Mouse (Mus musculus) kidney, embryonic 14.5 days (tissue): ENCODE data around the gene Susd1. TPM values are rescaled to one million over a fixed set of nuclear protein-coding genes. Genes with fewer than 3 reads are reported as not detected.

Source experiments
- ATAC-seq: fragments of 200-750 bp; cut with Nextera tagmentation; 2 replicates; pipeline ENCODE4 v1.8.0; 2017; ENCODE audit warnings: moderate number of reproducible peaks, mild to moderate bottlenecking, moderate TSS enrichment, moderate library complexity; ENCODE audit not compliant: low FRiP score, low TSS enrichment
- H3K27ac ChIP-seq: fragments of 300-500 bp; sonication (generic); 2 replicates; pipeline ENCODE4 v1.5.1; 2014; ENCODE audit warnings: low read depth, mild to moderate bottlenecking, low read length, moderate library complexity, mixed read lengths
- H3K27me3 ChIP-seq: fragments of 300-500 bp; sonication (generic); 2 replicates; pipeline ENCODE4 v1.6.1; 2014; ENCODE audit warnings: mild to moderate bottlenecking, low read length; ENCODE audit not compliant: control insufficient read depth, insufficient read depth
- H3K36me3 ChIP-seq: fragments of 300-500 bp; sonication (generic); 2 replicates; pipeline ENCODE4 v1.6.1; 2014; ENCODE audit warnings: low read length, mixed read lengths; ENCODE audit not compliant: control insufficient read depth, insufficient read depth
- H3K4me1 ChIP-seq: fragments of 300-500 bp; sonication (generic); 2 replicates; pipeline ENCODE4 v1.6.1; 2014; ENCODE audit warnings: low read length, mixed read lengths; ENCODE audit not compliant: control insufficient read depth, insufficient read depth
- H3K4me2 ChIP-seq: fragments of 300-500 bp; sonication (generic); replicated peaks from 2 replicates; pipeline ENCODE4 v1.6.1; 2014; ENCODE audit warnings: low read depth, mild to moderate bottlenecking, low read length
- H3K4me3 ChIP-seq: fragments of 300-500 bp; sonication (generic); 2 replicates; pipeline ENCODE4 v1.5.1; 2014; ENCODE audit warnings: mild to moderate bottlenecking, low read length
- H3K9ac ChIP-seq: fragments of 300-500 bp; sonication (generic); 2 replicates; pipeline ENCODE4 v1.6.1; 2014; ENCODE audit warnings: low read depth, mild to moderate bottlenecking, low read length, moderate library complexity
- H3K9me3 ChIP-seq: fragments of 300-500 bp; sonication (generic); 2 replicates; pipeline ENCODE4 v1.6.1; 2016; ENCODE audit warnings: low read length; ENCODE audit not compliant: control insufficient read depth
- WGBS: fragments of 180-500 bp; shearing (Covaris S2); extraction: QIAGEN DNeasy Blood & Tissue Kit; methylation state at CpG from one replicate; pipeline ENCODE4 v1.1.7; 2014; 5-methylcytosine and 5-hydroxymethylcytosine counted together
- polyA plus RNA-seq: library from polyadenylated mRNA; unstranded; fragments of >200 nt; fragmentation: Nextera tagmentation; extraction: Ambion mirVana; gene quantifications from 2 replicates; pipeline ENCODE4 v1.2.1, GENCODE M21; 2014

The Susd1 gene
- polyA plus RNA-seq, 1 experiment from 2014 or later, result 8.3 TPM

DNA sequence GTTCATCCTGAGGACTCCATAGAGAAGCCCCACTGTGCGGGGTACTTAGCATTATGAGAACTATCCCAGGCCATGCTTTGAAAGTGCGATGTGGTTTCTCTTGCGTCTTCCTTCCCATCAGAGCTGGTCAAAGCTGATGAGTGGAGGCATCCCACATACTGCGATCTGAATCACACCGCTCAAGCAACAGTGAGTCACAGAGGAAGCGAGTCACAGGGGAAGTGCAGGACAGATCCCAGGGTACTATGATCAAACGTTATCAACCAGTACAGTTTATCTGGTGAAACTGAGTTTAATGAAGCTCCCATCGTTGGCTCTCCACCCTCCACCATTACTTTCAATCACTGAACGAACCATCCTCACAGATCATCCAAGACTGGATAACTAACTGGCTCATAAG, 72.2 kb downstream of the Susd1 start:
- no peak for ATAC-seq
- H3K27me3 ChIP-seq, result no peaks in the 10 kb centered on the region

DNA sequence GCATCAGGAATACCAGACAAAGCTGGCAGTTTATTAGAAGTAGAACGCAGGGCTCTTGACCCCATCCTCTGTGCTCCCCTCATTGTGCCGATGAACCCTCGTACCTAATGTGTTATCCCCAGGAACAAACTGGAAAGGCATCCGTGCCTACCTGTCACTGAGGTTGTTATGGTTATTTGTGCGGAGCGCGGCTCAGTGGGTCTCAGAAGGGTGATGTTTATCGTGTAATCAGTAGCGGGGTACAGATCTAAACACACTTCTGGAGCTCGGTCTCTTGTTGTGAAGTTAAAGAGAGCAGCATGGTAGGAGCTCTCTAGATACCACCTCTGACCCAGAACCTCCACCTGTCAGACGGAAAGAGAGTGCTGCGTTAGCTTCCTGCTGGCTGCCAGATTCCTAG, 72.9 kb downstream of the Susd1 start:
- no peak overlapping the region for H3K4me2 ChIP-seq
- H3K4me3 ChIP-seq, result no peak overlapping the region
- peaks cover 21% of the 10 kb centered on the region for H3K4me1 ChIP-seq
- 91% methylated on average over 12 of the region's 12 CpGs for WGBS
- no peaks in the 10 kb centered on the region for H3K27me3 ChIP-seq
- H3K36me3 ChIP-seq, result no peaks in the 10 kb centered on the region
- no peaks in the 10 kb centered on the region; the same call in 1 of the 2 replicates for H3K9me3 ChIP-seq
- H3K27ac ChIP-seq, result no peak overlapping the region
- ATAC-seq, result no peak
- no peak overlapping the region for H3K9ac ChIP-seq

More for the DNA sequence above, 72.2 kb downstream of the Susd1 start:
- Histone ChIP-seq H3K4me2 (no peak overlapping the region), H3K4me1 (peaks cover 24% of the 10 kb centered on the region), H3K4me3 (no peak overlapping the region), H3K9me3 (no peaks in the 10 kb centered on the region; the same call in 1 of the 2 replicates), H3K9ac (no peak overlapping the region), H3K27ac (no peak overlapping the region), H3K36me3 (no peaks in the 10 kb centered on the region)
- 89% methylated on average over 9 of the region's 9 CpGs for WGBS

- Histone ChIP-seq H3K9ac (no peak overlapping the region), H3K4me1 (peaks cover 22% of the 10 kb centered on the region), H3K4me3 (no peak overlapping the region), H3K36me3 (no peaks in the 10 kb centered on the region), H3K27me3 (no peaks in the 10 kb centered on the region), H3K9me3 (no peaks in the 10 kb centered on the region), H3K4me2 (no peak overlapping the region), H3K27ac (no peak overlapping the region)
- 0 out of 2 replicates have a peak, but pooled peaks have one; percentile 40 for ATAC-seq
- 58% methylated on average over 10 of the region's 10 CpGs for WGBS
Observed at GRCm38 (mm10) chr4:59364229-59365173, 73.9 kb downstream of the Susd1 start.

DNA sequence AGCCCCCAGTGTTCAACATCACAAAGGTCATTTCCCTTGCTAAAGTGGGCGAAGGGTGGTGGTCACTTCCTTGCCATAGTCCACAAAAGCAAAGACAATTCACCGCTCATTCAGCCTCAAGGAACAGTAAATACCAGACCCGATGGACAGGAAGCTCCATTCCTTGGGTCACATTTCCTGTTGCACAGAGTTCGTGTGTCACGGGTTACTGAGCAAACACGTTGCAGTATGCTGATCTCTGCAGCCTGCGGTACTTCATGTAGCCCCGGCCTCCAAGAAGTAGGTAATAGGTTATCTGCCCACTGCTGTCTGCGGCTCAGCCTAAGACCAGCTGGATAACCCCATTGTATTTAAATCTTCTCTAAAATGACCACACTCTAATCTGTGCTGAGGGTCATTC, 75.4 kb downstream of the Susd1 start:
- Histone ChIP-seq H3K4me1 (peaks cover 25% of the 10 kb centered on the region), H3K4me3 (no peak overlapping the region), H3K27ac (peak overlapping the region; percentile 14; the same call in 1 of the 2 replicates), H3K9me3 (no peaks in the 10 kb centered on the region), H3K9ac (no peak overlapping the region), H3K4me2 (no peak overlapping the region), H3K27me3 (no peaks in the 10 kb centered on the region), H3K36me3 (no peaks in the 10 kb centered on the region)
- peak; percentile 18; the same call in 1 of the 2 replicates for ATAC-seq
- 23% methylated on average over 9 of the region's 9 CpGs for WGBS

DNA sequence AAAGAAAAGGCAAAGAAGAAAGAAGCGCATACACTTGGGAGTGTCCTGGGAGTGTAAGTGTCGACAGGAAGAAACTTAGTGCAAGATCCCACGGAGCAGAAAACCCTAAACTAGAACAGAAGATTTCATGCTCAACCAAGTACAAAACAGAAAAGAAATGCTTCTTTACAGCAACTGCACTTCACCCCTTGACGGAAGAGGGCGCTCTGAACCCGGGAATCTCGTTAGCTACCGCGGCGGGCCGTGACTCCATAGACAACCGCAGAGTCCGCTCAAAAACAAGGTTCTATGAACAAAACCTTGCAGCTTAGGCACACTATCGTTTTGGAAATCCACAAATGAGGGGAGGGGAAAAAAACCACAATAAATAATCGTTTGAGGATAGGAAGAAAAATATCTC, 77.7 kb downstream of the Susd1 start:
- Histone ChIP-seq H3K27ac (peak overlapping the region; percentile 61; the same call in 1 of the 2 replicates), H3K9me3 (no peaks in the 10 kb centered on the region), H3K4me3 (no peak overlapping the region), H3K4me2 (0 out of 2 replicates have a peak overlapping the region, but pooled peaks have one; percentile 6), H3K9ac (no peak overlapping the region), H3K36me3 (no peaks in the 10 kb centered on the region), H3K27me3 (no peaks in the 10 kb centered on the region), H3K4me1 (peaks cover 25% of the 10 kb centered on the region)
- no peak for ATAC-seq
- WGBS, result 3% methylated on average over 15 of the region's 15 CpGs

DNA sequence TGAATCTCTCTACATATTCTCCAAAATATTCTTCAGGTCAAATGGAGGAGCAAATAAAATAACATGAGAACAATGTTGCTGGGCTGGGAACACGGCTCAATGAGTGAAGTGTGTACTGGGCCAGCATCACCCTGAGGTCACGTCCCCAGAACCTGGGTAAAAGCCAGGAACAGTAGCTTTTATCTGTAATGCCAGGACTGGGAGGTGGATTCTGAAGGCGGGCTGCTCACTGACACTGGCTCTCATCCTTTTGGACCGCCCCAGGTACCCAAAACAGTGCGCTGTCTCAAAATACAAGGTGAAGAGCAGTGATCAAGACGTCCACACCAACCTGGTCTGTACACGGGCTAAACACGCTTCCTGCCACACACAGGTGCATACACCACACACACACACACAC, 78.5 kb downstream of the Susd1 start:
- no peak for ATAC-seq
- Histone ChIP-seq H3K36me3 (no peaks in the 10 kb centered on the region), H3K27me3 (no peaks in the 10 kb centered on the region), H3K9me3 (no peaks in the 10 kb centered on the region), H3K27ac (peak overlapping the region; percentile 26; the same call in 1 of the 2 replicates), H3K4me1 (peaks cover 24% of the 10 kb centered on the region), H3K4me2 (no peak overlapping the region), H3K9ac (no peak overlapping the region), H3K4me3 (no peak overlapping the region)
- 84% methylated on average over 8 of the region's 8 CpGs for WGBS

- peak overlapping the region; percentile 7; the same call in 1 of the 2 replicates for H3K27ac ChIP-seq
- H3K4me1 ChIP-seq, result peaks cover 15% of the 10 kb centered on the region
Observed at GRCm38 (mm10) chr4:59358960-59359359, 79.5 kb downstream of the Susd1 start.

GRCm38 (mm10) chr4:59355421-59355820, 83.0 kb downstream of the Susd1 start:
- H3K4me2 ChIP-seq, result no peak overlapping the region
- no peak for ATAC-seq
- H3K27ac ChIP-seq, result no peak overlapping the region
- no peaks in the 10 kb centered on the region for H3K9me3 ChIP-seq
- no peak overlapping the region for H3K9ac ChIP-seq
- H3K4me1 ChIP-seq, result peaks cover 3% of the 10 kb centered on the region
- H3K4me3 ChIP-seq, result no peak overlapping the region
- WGBS, result 72% methylated on average over 1 of the region's 1 CpGs
- no peaks in the 10 kb centered on the region for H3K27me3 ChIP-seq
- no peaks in the 10 kb centered on the region for H3K36me3 ChIP-seq

More at GRCm38 (mm10) chr4:59358960-59359359, 79.5 kb downstream of the Susd1 start:
- H3K4me2 ChIP-seq, result no peak overlapping the region
- H3K4me3 ChIP-seq, result no peak overlapping the region
- peak; percentile 29; the same call in 1 of the 2 replicates for ATAC-seq
- no peaks in the 10 kb centered on the region for H3K9me3 ChIP-seq
- H3K36me3 ChIP-seq, result no peaks in the 10 kb centered on the region
- 69% methylated on average over 10 of the region's 10 CpGs for WGBS
- no peak overlapping the region for H3K9ac ChIP-seq
- no peaks in the 10 kb centered on the region for H3K27me3 ChIP-seq

- Histone ChIP-seq H3K27ac (no peak overlapping the region), H3K4me1 (peaks cover 6% of the 10 kb centered on the region), H3K36me3 (no peaks in the 10 kb centered on the region), H3K4me2 (no peak overlapping the region), H3K4me3 (no peak overlapping the region), H3K9ac (no peak overlapping the region), H3K9me3 (no peaks in the 10 kb centered on the region), H3K27me3 (no peaks in the 10 kb centered on the region)
- 96% methylated on average over 3 of the region's 3 CpGs for WGBS
- no peak for ATAC-seq
Observed at GRCm38 (mm10) chr4:59354666-59355065, 83.8 kb downstream of the Susd1 start.
